Mouse (Mus musculus) liver, embryonic 16.5 days (tissue): ENCODE data around the gene 2300003K06Rik. TPM values are rescaled to one million over a fixed set of nuclear protein-coding genes. Genes with fewer than 3 reads are reported as not detected.
"Not testable (repeated sequence)": the region's sequence is repeated elsewhere in the genome, so short reads cannot be mapped to it uniquely, and the experiment has no call there.

Source experiments
- ATAC-seq: fragments of 200-750 bp; cut with Nextera tagmentation; 2 replicates; pipeline ENCODE4 v1.8.0; 2017; ENCODE audit warnings: low read depth, mild to moderate bottlenecking, moderate number of reproducible peaks, moderate library complexity
- H3K27ac ChIP-seq: fragments of 300-500 bp; sonication (generic); 2 replicates; pipeline ENCODE4 v1.5.1; 2014; ENCODE audit warnings: mild to moderate bottlenecking, low read length
- H3K27me3 ChIP-seq: fragments of 300-500 bp; sonication (generic); 2 replicates; pipeline ENCODE4 v1.6.1; 2014; ENCODE audit warnings: low read depth, low read length, mixed read lengths; ENCODE audit not compliant: control insufficient read depth, insufficient read depth
- H3K36me3 ChIP-seq: fragments of 300-500 bp; sonication (generic); 2 replicates; pipeline ENCODE4 v1.6.1; 2014; ENCODE audit warnings: mild to moderate bottlenecking; ENCODE audit not compliant: control insufficient read depth, insufficient read depth
- H3K4me1 ChIP-seq: fragments of 300-500 bp; sonication (generic); 2 replicates; pipeline ENCODE4 v1.6.1; 2014; ENCODE audit warnings: low read depth, low read length, mixed read lengths; ENCODE audit not compliant: control insufficient read depth
- H3K4me2 ChIP-seq: fragments of 300-500 bp; sonication (generic); 2 replicates; pipeline ENCODE4 v1.6.1; 2014; ENCODE audit warnings: low read depth, low read length, mixed read lengths
- H3K4me3 ChIP-seq: fragments of 300-500 bp; sonication (generic); 2 replicates; pipeline ENCODE4 v1.5.1; 2014; ENCODE audit warnings: low read depth, mild to moderate bottlenecking, low read length
- H3K9ac ChIP-seq: fragments of 300-500 bp; sonication (generic); 2 replicates; pipeline ENCODE4 v1.6.1; 2014; ENCODE audit warnings: low read depth, low read length
- H3K9me3 ChIP-seq: fragments of 300-500 bp; sonication (generic); replicated peaks from 2 replicates; pipeline ENCODE4 v1.6.1; 2016; ENCODE audit warnings: low read length; ENCODE audit not compliant: control insufficient read depth
- WGBS: fragments of 180-500 bp; shearing (Covaris S2); extraction: QIAGEN DNeasy Blood & Tissue Kit; methylation state at CpG from one replicate; pipeline ENCODE4 v1.1.7; 2014; ENCODE audit not compliant: insufficient replicate concordance; 5-methylcytosine and 5-hydroxymethylcytosine counted together
- polyA plus RNA-seq: library from polyadenylated mRNA; unstranded; fragments of >200 nt; fragmentation: Nextera tagmentation; extraction: Ambion mirVana; gene quantifications from 2 replicates; pipeline ENCODE4 v1.2.1, GENCODE M21; 2015

The 2300003K06Rik gene
- polyA plus RNA-seq, 1 experiment from 2014 or later = not detected

- ATAC-seq = no peak
- WGBS = 58% methylated on average over 1 of the region's 1 CpGs
These were observed 4.3 kb upstream of the 2300003K06Rik start for GRCm38 (mm10) chr11:99842185-99842584.

GRCm38 (mm10) chr11:99815566-99815965 lies 22.3 kb downstream of the 2300003K06Rik start, which contains the start of gene Gm11564:
Gene Gm11564, minus strand, starts transcription at chr11:99815666.
- not testable (repeated sequence) for H3K4me2 ChIP-seq, H3K9ac ChIP-seq, H3K4me3 ChIP-seq, H3K9me3 ChIP-seq, ATAC-seq, H3K4me1 ChIP-seq, H3K36me3 ChIP-seq, H3K27me3 ChIP-seq, H3K27ac ChIP-seq
- WGBS = 58% methylated on average over 2 of the region's 2 CpGs

More at GRCm38 (mm10) chr11:99842185-99842584, 4.3 kb upstream of the 2300003K06Rik start:
- no peak overlapping the region for H3K27ac ChIP-seq
- H3K4me1 ChIP-seq = no peaks in the 10 kb centered on the region
- no peaks in the 10 kb centered on the region for H3K27me3 ChIP-seq
- no peaks in the 10 kb centered on the region for H3K36me3 ChIP-seq
- H3K9me3 ChIP-seq = no peaks in the 10 kb centered on the region
- no peak overlapping the region for H3K9ac ChIP-seq
- H3K4me2 ChIP-seq = no peak overlapping the region
- H3K4me3 ChIP-seq = no peak overlapping the region

GRCm38 (mm10) chr11:99809792-99810191 lies 28.1 kb downstream of the 2300003K06Rik start, which contains the start of gene Krtap4-13:
Gene Krtap4-13, minus strand, starts transcription at chr11:99809892.
- not testable (repeated sequence) for ATAC-seq, H3K27ac ChIP-seq, H3K4me2 ChIP-seq, H3K4me1 ChIP-seq, H3K36me3 ChIP-seq, H3K4me3 ChIP-seq, H3K27me3 ChIP-seq, H3K9me3 ChIP-seq, H3K9ac ChIP-seq

- no CpG with 5 or more reads among the region's 1 CpGs for WGBS
- H3K36me3 ChIP-seq, H3K4me1 ChIP-seq, H3K4me3 ChIP-seq, H3K27ac ChIP-seq, H3K9me3 ChIP-seq, ATAC-seq, H3K9ac ChIP-seq, H3K4me2 ChIP-seq, H3K27me3 ChIP-seq: not testable (repeated sequence)
These were observed 33.5 kb downstream of the 2300003K06Rik start, which contains the start of gene Gm11554 for GRCm38 (mm10) chr11:99804346-99804745. Gene Gm11554, minus strand, starts transcription at chr11:99804446.

- H3K27ac ChIP-seq, H3K4me3 ChIP-seq, H3K4me2 ChIP-seq, H3K36me3 ChIP-seq, H3K27me3 ChIP-seq, ATAC-seq, H3K4me1 ChIP-seq, H3K9ac ChIP-seq, H3K9me3 ChIP-seq: not testable (repeated sequence)
- WGBS = no CpG with 5 or more reads among the region's 1 CpGs
These were observed 39.0 kb downstream of the 2300003K06Rik start, which contains the start of gene Gm11569 for GRCm38 (mm10) chr11:99798832-99799231. Gene Gm11569, minus strand, starts transcription at chr11:99798932.

- Histone ChIP-seq H3K4me1 (no peaks in the 10 kb centered on the region), H3K36me3 (no peaks in the 10 kb centered on the region), H3K9me3 (no peaks in the 10 kb centered on the region), H3K9ac (no peak within 1 kb of the TSS), H3K27ac (no peak within 1 kb of the TSS), H3K4me3 (no peak within 1 kb of the TSS), H3K27me3 (no peaks in the 10 kb centered on the region), H3K4me2 (no peak within 1 kb of the TSS)
- no peak for ATAC-seq
- WGBS = 50% methylated on average over 2 of the region's 2 CpGs
These were observed 44.5 kb downstream of the 2300003K06Rik start, which contains the start of gene Gm11596 for GRCm38 (mm10) chr11:99793367-99793766. Gene Gm11596, minus strand, starts transcription at chr11:99793467.

Other genes starting within 250 kb of the 2300003K06Rik start
- gene Krtap1-3, start 246.7 kb downstream of the 2300003K06Rik start, polyA plus RNA-seq = not detected in 2 replicates
- gene Krtap9-3, start 240.0 kb downstream of the 2300003K06Rik start, polyA plus RNA-seq = not detected in 2 replicates
- not detected in 2 replicates for gene Gm11938, start 234.8 kb downstream of the 2300003K06Rik start, polyA plus RNA-seq
- not detected in 2 replicates for gene Gm11937, start 227.9 kb downstream of the 2300003K06Rik start, polyA plus RNA-seq
- gene Krtap2-4, start 223.2 kb downstream of the 2300003K06Rik start, polyA plus RNA-seq = not detected in 2 replicates
- gene Gm11562, start 217.6 kb downstream of the 2300003K06Rik start, polyA plus RNA-seq = not detected in 2 replicates
- not detected in 2 replicates for gene Krtap4-1, start 209.8 kb downstream of the 2300003K06Rik start, polyA plus RNA-seq
- gene Krtap4-2, start 203.0 kb downstream of the 2300003K06Rik start, polyA plus RNA-seq = not detected in 2 replicates
- gene Krtap4-7, start 194.0 kb downstream of the 2300003K06Rik start, polyA plus RNA-seq = not detected in 2 replicates
- gene Gm11555, start 187.8 kb downstream of the 2300003K06Rik start, polyA plus RNA-seq = not detected in 2 replicates
- gene Gm11563, start 179.1 kb downstream of the 2300003K06Rik start, polyA plus RNA-seq = not detected in 2 replicates
- gene Krtap4-6, start 172.1 kb downstream of the 2300003K06Rik start, polyA plus RNA-seq = not detected in 2 replicates
- gene Gm14190, start 147.3 kb downstream of the 2300003K06Rik start, polyA plus RNA-seq = not detected in 2 replicates
- gene Gm14180, start 103.8 kb downstream of the 2300003K06Rik start, polyA plus RNA-seq = not detected in 2 replicates
- not detected in 2 replicates for gene Gm11595, start 65.2 kb downstream of the 2300003K06Rik start, polyA plus RNA-seq
- not detected in 2 replicates for gene Krtap4-8, start 57.4 kb downstream of the 2300003K06Rik start, polyA plus RNA-seq
- not detected in 2 replicates for gene Krtap4-9, start 52.9 kb downstream of the 2300003K06Rik start, polyA plus RNA-seq
- gene Gm11596, start 44.6 kb downstream of the 2300003K06Rik start, polyA plus RNA-seq = not detected in 2 replicates
- not detected in 2 replicates for gene Gm11569, start 39.1 kb downstream of the 2300003K06Rik start, polyA plus RNA-seq
- gene Gm11554, start 33.6 kb downstream of the 2300003K06Rik start, polyA plus RNA-seq = not detected in 2 replicates
- gene Krtap4-13, start 28.2 kb downstream of the 2300003K06Rik start, polyA plus RNA-seq = not detected in 2 replicates
- gene Gm11564, start 22.4 kb downstream of the 2300003K06Rik start, polyA plus RNA-seq = not detected in 2 replicates
- gene Krtap4-16, start 13.5 kb upstream of the 2300003K06Rik start, polyA plus RNA-seq = not detected in 2 replicates
- gene Gm11568, start 19.9 kb upstream of the 2300003K06Rik start, polyA plus RNA-seq = not detected in 2 replicates
- not detected in 2 replicates for gene Gm11559, start 26.4 kb upstream of the 2300003K06Rik start, polyA plus RNA-seq
- not detected in 2 replicates for gene Krtap9-1, start 35.3 kb upstream of the 2300003K06Rik start, polyA plus RNA-seq
- gene Gm11567, start 41.1 kb upstream of the 2300003K06Rik start, polyA plus RNA-seq = not detected in 2 replicates
- gene Krtap31-1, start 69.9 kb upstream of the 2300003K06Rik start, polyA plus RNA-seq = not detected in 2 replicates
- not detected in 2 replicates for gene Gm11565, start 76.7 kb upstream of the 2300003K06Rik start, polyA plus RNA-seq
- gene Krtap31-2, start 98.2 kb upstream of the 2300003K06Rik start, polyA plus RNA-seq = not detected in 2 replicates
- not detected in 2 replicates for gene Krtap9-5, start 110.4 kb upstream of the 2300003K06Rik start, polyA plus RNA-seq
- not detected in 2 replicates for gene Krtap29-1, start 141.0 kb upstream of the 2300003K06Rik start, polyA plus RNA-seq
- gene Krtap16-1, start 148.5 kb upstream of the 2300003K06Rik start, polyA plus RNA-seq = not detected in 2 replicates
- not detected in 2 replicates for gene Krtap17-1, start 155.9 kb upstream of the 2300003K06Rik start, polyA plus RNA-seq
- gene Krt33a, start 178.1 kb upstream of the 2300003K06Rik start, polyA plus RNA-seq = not detected in 2 replicates
- not detected in 2 replicates for gene Krt33b, start 191.8 kb upstream of the 2300003K06Rik start, polyA plus RNA-seq
- gene Krt34, start 203.5 kb upstream of the 2300003K06Rik start, polyA plus RNA-seq = not detected in 2 replicates
- not detected in 2 replicates for gene Krt31, start 212.5 kb upstream of the 2300003K06Rik start, polyA plus RNA-seq